Mouse (Mus musculus) gastrocnemius, postnatal 14 days (tissue): ENCODE results near the gene Piwil4. TPM values are rescaled to one million over a fixed set of nuclear protein-coding genes. Genes with fewer than 3 reads are reported as not detected.
"Not testable (repeated sequence)": the region's sequence is repeated elsewhere in the genome, so short reads cannot be mapped to it uniquely, and the experiment has no call there.

Experiments
- DNase-seq: peaks from one replicate; pipeline ENCODE4 v3.0.0; 2021; ENCODE audit warnings: mixed read lengths
- intact Hi-C: fragments of 180-260 bp; cut with DNase I; formaldehyde crosslinking; loops from one replicate; pipeline ENCODE4 v1.15.1; 2025; ENCODE audit warnings: low total_unique reads
- total RNA-seq, 2 experiments: library from RNA; stranded (reverse); gene quantifications; 2 replicates each; pipeline ENCODE4 v1.2.3; 2021

Gene Piwil4
- total RNA-seq, 2 experiments from 2014 or later, result 0.10 TPM; not detected in 1

GRCm38 (mm10) chr9:14730941-14731541 is 9.5 kb downstream of the Piwil4 start:
- intact Hi-C loops, result no loop called here
- DNase-seq, result no peak

DNA sequence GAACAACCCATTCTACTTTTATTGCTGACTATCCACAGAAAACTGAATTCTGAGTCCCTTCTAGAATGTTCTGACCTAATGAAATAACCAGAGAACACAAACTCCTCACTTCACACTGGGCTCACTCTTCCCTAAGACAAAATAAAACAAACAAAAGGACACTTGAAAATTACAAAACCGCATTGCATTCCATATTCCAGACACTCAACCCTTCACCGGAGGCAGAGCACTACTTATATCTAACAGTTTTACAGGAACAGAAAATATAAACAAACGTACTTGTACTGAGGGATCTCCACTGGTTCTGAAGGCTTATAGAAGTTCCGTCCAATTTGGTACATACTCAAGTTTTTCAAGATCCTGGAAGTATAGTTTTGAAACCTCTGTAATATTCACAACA is 12.2 kb downstream of the Piwil4 start:
- DNase-seq, result no peak
- intact Hi-C loops, result no loop called here

DNA sequence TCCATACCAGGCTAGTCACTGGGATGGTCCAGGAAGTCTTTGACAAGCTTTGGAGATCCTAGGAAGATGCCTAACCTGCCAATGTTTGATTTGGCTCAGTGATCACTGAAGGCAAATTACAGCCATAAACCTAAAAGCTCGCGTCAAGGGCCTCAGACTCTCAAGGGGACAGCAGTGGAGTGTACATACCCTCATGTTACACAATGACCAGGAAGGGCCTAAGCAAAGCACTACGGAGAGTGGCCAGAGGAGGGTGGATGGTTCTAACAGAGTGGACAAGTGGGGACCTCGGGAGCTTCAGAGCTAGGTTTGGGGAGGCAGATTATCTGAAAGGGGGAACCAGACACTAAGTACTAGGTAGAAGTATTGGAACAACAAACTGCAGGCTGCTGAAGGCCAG is 13.9 kb downstream of the Piwil4 start:
- DNase-seq, result no peak
- intact Hi-C loops, result no loop called here

DNA sequence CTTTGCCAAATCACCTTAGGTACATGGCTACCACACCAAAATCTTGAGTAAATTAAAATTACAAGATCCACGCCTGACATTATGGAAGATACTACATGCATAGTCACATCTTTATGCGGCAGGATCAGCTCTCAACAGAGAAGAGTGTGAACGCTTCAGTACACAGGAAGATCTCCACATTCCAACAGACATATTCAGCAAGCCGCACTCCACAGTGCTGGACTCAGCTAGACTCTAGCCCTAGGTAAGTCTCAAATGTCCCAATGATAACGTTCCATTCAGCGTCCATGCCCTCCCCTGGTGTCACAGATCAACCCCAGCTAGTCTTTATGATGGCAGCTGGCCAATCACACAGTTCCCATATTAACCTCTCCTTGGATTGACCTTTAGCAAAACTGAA is 14.5 kb downstream of the Piwil4 start:
- no peak for DNase-seq
- intact Hi-C loops, result no loop called here

- DNase-seq, result no peak
- intact Hi-C loops, result no loop called here
Observed at GRCm38 (mm10) chr9:14724755-14725420, 15.6 kb downstream of the Piwil4 start.

- DNase-seq, result no peak
- intact Hi-C loops, result no loop called here
Observed at GRCm38 (mm10) chr9:14721610-14722009, 18.9 kb downstream of the Piwil4 start.

DNA sequence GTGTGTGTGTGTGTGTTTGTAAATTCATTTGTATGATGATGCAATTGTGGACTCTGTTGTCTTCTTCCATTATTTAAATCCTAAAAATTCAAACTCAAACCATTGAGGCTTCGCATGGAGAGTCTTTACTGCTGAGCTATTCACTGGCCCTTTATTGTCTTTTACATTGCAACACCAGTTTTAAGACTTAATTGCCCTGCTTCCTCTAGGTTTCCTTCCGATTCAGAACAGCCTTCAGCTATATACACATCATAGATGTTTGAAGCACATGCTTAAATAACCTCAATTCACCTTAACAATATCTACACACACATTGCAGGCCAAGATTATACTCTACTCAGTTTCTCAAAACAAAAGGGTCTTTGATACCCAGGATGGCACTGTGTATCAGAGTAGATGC is 20.1 kb downstream of the Piwil4 start:
- intact Hi-C loops, result no loop called here

DNA sequence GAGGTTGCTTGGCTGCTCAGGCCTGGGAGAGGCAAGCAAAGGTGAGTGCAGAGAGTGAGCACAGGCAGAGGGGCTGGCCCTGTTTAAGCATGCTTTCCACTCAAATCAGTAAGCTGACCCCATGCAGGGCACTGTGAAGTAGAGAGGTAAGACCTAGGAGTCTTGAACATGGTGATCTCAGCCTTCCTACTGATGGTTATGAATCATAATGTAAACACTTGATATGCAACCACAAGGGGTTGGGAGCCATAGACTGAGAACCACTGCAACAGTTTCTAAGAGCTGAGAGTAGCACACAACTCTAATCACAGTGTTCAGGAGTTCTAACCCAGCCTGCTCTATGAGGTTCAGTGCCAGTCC is 22.2 kb downstream of the Piwil4 start:
- DNase-seq, result no peak
- intact Hi-C loops, result no loop called here

More for the DNA sequence above, 20.1 kb downstream of the Piwil4 start:
- DNase-seq, result no peak

GRCm38 (mm10) chr9:14717689-14718331 is 22.7 kb downstream of the Piwil4 start:
- DNase-seq, result peak; percentile 43
- intact Hi-C loops, result no loop called here

- DNase-seq, result no peak
- intact Hi-C loops, result no loop called here
Observed at GRCm38 (mm10) chr9:14715258-14715657, 25.3 kb downstream of the Piwil4 start.

GRCm38 (mm10) chr9:14710910-14711309 is 29.6 kb downstream of the Piwil4 start:
- DNase-seq, result no peak
- intact Hi-C loops, result no loop called here

DNA sequence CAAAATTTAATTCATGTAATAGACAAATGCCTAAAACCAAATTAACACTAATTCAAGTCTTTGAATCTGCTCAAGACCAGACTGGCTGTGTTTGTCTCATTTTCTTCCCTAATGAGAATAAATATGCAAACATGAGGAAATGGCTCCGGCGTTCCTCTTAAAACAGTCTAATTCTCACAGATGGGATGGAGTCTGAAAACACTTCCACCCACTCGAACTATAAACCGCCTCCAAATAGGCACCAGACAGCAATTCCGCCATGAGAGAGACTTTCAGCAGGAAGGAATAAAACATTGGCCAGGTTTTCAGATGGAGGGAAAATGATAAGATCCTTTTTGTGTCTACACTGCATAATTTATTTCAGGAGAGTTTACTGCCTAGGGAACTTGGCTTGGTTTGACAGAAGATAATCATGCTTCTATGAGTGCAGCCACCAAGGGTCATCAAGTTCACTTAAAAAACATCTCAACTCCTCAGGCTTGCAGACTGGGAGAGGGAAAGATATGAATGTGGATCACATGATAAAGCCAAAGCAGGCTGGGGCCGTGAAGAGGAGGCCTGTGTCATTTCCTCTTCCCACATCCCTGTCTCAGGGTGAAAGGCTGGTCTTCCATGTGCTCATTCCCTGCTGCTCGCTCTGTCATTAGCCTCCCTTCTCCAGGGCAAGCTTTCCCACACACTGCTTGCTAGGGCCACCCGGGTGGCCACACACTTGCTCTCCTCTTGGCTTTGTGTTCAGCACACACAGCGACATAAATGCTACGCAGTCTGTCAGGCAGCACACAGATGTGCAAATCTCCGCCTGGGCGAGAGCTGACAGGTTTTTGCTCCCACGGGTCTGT is 35.0 kb downstream of the Piwil4 start:
- intact Hi-C loops, result no loop called here
- no peak for DNase-seq

GRCm38 (mm10) chr9:14700795-14701194 is 39.7 kb downstream of the Piwil4 start:
- DNase-seq, result not testable (repeated sequence)
- intact Hi-C loops, result loop anchor here (5.0 kb wide), 1 partner anchor 188 kb away; no protein-coding TSS in a partner anchor

GRCm38 (mm10) chr9:14699288-14699640 is 41.3 kb downstream of the Piwil4 start:
- DNase-seq, result no peak
- intact Hi-C loops, result loop anchor here (5.0 kb wide), 1 partner anchor 177 kb away; no protein-coding TSS in a partner anchor

DNA sequence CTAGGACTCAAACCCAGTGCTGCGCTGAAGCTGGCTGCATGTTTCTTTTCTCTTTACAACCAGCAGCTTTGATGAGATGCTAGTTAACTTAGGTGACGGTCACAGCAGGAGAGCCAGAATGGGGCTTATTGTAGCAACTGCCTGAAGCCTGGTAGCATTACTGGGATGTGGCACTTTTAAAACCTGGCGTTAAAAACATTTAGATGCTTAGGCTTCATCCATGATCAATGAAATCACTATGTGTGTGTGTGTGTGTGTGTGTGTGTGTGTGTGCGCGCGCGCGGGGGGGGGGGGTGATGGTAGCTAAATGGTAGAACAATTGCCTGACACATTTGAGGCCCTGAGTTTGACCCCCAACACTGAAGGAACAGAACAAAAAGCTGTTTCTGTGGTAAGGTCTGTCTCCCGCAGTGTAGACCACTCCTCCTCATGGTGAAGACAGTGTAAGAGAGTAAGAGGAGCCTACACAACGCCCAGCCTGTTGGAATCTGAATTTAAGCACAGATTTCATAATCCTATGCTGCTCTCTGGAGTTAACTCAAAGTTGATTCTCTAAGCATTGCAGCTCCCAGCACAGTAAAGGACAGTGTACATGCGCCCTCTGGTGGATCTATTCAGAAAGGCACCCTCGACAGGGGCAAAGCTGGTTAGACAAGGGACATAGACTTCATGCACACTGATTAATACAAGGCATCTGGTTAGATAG is 41.8 kb downstream of the Piwil4 start:
- intact Hi-C loops, result loop anchor here (5.0 kb wide), 1 partner anchor 176 kb away; no protein-coding TSS in a partner anchor
- peak; percentile 85 for DNase-seq

- no peak for DNase-seq
- intact Hi-C loops, result loop anchor here (5.0 kb wide), 1 partner anchor 176 kb away; no protein-coding TSS in a partner anchor
Observed at GRCm38 (mm10) chr9:14697903-14698302, 42.6 kb downstream of the Piwil4 start.

DNA sequence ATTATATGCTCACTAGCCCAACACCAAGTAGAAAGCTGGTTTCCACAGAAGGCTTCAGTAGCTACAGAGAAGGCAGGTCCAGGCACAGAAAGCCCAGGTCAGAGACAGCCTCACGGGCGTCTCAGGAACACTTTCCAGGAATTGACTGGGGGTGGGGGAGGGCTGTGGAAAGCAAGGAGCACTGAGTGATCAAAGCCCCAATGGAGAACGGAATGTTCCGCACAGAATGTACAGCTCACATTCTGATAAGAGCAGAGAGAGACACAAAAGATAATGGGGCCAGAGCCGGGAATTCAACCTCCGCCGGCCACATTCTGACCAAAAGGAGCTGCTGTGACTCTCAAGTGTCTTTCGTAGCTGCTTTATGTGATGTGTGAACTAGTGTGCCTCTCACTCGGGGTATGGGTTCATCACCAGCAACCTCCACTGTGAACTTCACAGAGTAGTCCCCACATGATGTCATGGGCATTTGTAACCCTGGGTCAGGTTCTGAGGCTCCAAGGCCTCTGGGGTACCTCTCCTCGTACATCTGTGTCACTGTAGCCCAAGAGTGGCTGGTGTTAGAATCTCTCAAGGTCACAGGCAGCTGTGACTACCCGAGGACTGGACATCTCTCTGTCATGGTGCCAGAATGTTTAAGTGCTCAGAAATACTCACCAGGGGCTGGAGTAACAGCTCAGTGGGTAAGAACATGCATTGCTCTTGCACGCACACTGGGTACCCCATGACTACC is 51.0 kb downstream of the Piwil4 start:
- DNase-seq, result no peak
- intact Hi-C loops, result no loop called here

GRCm38 (mm10) chr9:14684363-14684762 is 56.2 kb downstream of the Piwil4 start:
- intact Hi-C loops, result no loop called here
- DNase-seq, result no peak

DNA sequence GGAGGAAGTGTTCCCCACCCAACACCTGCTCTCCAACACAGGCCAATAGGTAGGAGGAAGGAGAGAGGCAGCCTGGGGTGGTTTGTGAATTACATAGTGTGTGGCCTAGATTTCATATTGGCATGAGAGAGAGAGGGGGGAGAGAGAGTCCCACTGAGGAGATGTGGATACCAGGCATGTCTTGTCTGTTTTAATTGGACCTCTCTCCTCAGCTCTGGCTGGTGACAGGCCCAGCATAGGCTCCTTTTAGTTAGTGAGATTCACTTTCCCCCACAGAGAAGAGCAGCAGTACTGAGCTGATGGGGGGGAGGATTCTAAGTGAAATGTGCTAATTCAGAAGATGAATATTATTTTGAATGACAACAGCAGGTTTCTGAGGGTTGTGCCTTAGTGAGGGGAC is 57.8 kb downstream of the Piwil4 start:
- intact Hi-C loops, result no loop called here
- no peak for DNase-seq
